Mouse (Mus musculus) limb, embryonic 11.5 days (tissue): ENCODE measurements around the gene Gtf2f2. TPM values are rescaled to one million over a fixed set of nuclear protein-coding genes. Genes with fewer than 3 reads are reported as not detected.

Experiments used
- ATAC-seq: fragments of 200-750 bp; cut with Nextera tagmentation; 2 replicates; pipeline ENCODE4 v1.8.0; 2017; ENCODE audit warnings: low read depth; ENCODE audit not compliant: insufficient number of reproducible peaks, low FRiP score, low TSS enrichment
- DNase-seq: peaks from one replicate; pipeline ENCODE4 v3.0.0-alpha.2; 2015; ENCODE audit warnings: low spot score
- H3K27ac ChIP-seq: fragments of 300-500 bp; sonication (generic); replicated peaks from 2 replicates; pipeline ENCODE4 v1.5.1; 2014; ENCODE audit warnings: low read depth, mild to moderate bottlenecking, low read length
- H3K27me3 ChIP-seq: fragments of 300-500 bp; sonication (generic); 2 replicates; pipeline ENCODE4 v1.6.1; 2014; ENCODE audit warnings: mild to moderate bottlenecking, low read length, mixed read lengths; ENCODE audit not compliant: control insufficient read depth, insufficient read depth
- H3K36me3 ChIP-seq: fragments of 300-500 bp; sonication (generic); 2 replicates; pipeline ENCODE4 v1.6.1; 2014; ENCODE audit warnings: mild to moderate bottlenecking, low read length, moderate library complexity, mixed read lengths; ENCODE audit not compliant: control insufficient read depth, insufficient read depth
- H3K4me1 ChIP-seq: fragments of 300-500 bp; sonication (generic); 2 replicates; pipeline ENCODE4 v1.6.1; 2014; ENCODE audit warnings: low read length, mixed read lengths; ENCODE audit not compliant: control insufficient read depth, insufficient read depth
- H3K4me2 ChIP-seq: fragments of 300-500 bp; sonication (generic); 2 replicates; pipeline ENCODE4 v1.6.1; 2014; ENCODE audit warnings: low read depth, mild to moderate bottlenecking, moderate library complexity; ENCODE audit not compliant: severe bottlenecking
- H3K4me3 ChIP-seq: fragments of 300-500 bp; sonication (generic); 2 replicates; pipeline ENCODE4 v1.5.1; 2014; ENCODE audit warnings: low read depth, low read length
- H3K9ac ChIP-seq: fragments of 300-500 bp; sonication (generic); 2 replicates; pipeline ENCODE4 v1.6.1; 2014; ENCODE audit warnings: mild to moderate bottlenecking, low read length
- H3K9me3 ChIP-seq: fragments of 300-500 bp; sonication (generic); 2 replicates; pipeline ENCODE4 v1.6.1; 2016; ENCODE audit warnings: low read length; ENCODE audit not compliant: control insufficient read depth
- WGBS: fragments of 180-500 bp; shearing (Covaris S2); extraction: QIAGEN DNeasy Blood & Tissue Kit; methylation state at CpG from one replicate; pipeline ENCODE4 v1.1.7; 2014; 5-methylcytosine and 5-hydroxymethylcytosine counted together
- polyA plus RNA-seq: library from polyadenylated mRNA; unstranded; fragments of >200 nt; fragmentation: Nextera tagmentation; extraction: Ambion mirVana; gene quantifications from 2 replicates; pipeline ENCODE4 v1.2.1, GENCODE M21; 2014

Gtf2f2 gene
- polyA plus RNA-seq, 1 experiment from 2014 or later = 60.9 TPM

DNA sequence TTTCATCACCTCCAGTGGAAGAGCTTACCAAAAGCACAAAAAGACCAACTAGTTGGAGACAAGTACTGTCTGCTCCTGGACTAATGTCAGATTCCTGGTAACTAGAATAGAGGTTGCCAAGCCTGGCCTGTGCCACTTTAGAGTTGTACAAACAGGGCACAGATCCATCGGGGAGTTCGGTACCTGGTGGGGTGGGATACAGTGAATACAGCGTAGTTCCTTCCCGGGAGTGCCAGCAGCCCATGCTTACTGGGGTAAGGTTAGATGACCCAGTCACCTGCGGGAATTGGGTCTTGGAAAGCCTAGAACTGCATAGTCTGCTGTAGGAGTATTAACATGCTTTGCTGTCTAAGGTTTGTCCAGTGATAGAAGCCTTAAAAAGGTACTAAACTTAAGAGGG lies 162.2 kb downstream of the Gtf2f2 start:
- no peaks in the 10 kb centered on the region for H3K27me3 ChIP-seq
- no peaks in the 10 kb centered on the region for H3K9me3 ChIP-seq
- ATAC-seq (no peak), DNase-seq (no peak)
- WGBS = 92% methylated on average over 5 of the region's 5 CpGs
- H3K9ac ChIP-seq = no peak overlapping the region
- no peaks in the 10 kb centered on the region for H3K4me1 ChIP-seq
- H3K4me3 ChIP-seq = no peak overlapping the region
- H3K36me3 ChIP-seq = peaks cover 24% of the 10 kb centered on the region
- no peak overlapping the region for H3K27ac ChIP-seq
- no peak overlapping the region for H3K4me2 ChIP-seq

DNA sequence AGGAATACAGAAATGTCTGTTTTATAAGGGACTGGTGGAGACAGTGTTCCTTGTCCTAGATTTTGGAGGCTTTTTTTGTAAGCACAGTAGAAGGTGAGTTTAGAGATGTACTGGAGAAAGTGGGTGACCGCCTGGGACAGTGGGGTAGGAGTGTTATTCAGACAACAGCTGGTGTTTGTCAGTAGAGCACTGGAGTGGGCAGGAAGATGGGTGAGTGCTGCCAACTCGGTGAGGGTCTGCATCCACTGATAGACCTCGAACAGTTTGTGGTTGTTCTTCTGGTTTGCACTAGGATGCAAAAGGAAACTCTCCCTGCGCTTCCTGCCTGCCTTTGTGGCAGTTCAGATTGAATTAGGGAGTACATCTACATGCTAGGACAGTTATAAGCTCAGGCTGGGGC lies 163.0 kb downstream of the Gtf2f2 start:
- no peak overlapping the region for H3K4me2 ChIP-seq
- no peak overlapping the region for H3K27ac ChIP-seq
- DNase-seq (no peak), ATAC-seq (no peak)
- H3K27me3 ChIP-seq = no peaks in the 10 kb centered on the region
- no peak overlapping the region for H3K4me3 ChIP-seq
- H3K36me3 ChIP-seq = peaks cover 24% of the 10 kb centered on the region
- no peaks in the 10 kb centered on the region for H3K9me3 ChIP-seq
- H3K9ac ChIP-seq = no peak overlapping the region
- no peaks in the 10 kb centered on the region for H3K4me1 ChIP-seq
- WGBS = 86% methylated on average over 4 of the region's 4 CpGs

Other genes starting within 250 kb of the Gtf2f2 start
- 6.3 and 6.9 TPM in 2 replicates for gene Slc25a30, start 223.8 kb downstream of the Gtf2f2 start, polyA plus RNA-seq
- gene Tpt1, start 165.8 kb downstream of the Gtf2f2 start, polyA plus RNA-seq = 1,077 and 1,093 TPM in 2 replicates
- gene Kctd4, start 55.9 kb downstream of the Gtf2f2 start, polyA plus RNA-seq = 0.44 and 0.53 TPM in 2 replicates
- 15.0 and 19.4 TPM in 2 replicates for gene Gpalpp1, start 99.9 kb upstream of the Gtf2f2 start, polyA plus RNA-seq
- 19.8 and 20.1 TPM in 2 replicates for gene Nufip1, start 100.0 kb upstream of the Gtf2f2 start, polyA plus RNA-seq